ENCODE assay signal across 1 mouse cellular context in the genomic region with DNA sequence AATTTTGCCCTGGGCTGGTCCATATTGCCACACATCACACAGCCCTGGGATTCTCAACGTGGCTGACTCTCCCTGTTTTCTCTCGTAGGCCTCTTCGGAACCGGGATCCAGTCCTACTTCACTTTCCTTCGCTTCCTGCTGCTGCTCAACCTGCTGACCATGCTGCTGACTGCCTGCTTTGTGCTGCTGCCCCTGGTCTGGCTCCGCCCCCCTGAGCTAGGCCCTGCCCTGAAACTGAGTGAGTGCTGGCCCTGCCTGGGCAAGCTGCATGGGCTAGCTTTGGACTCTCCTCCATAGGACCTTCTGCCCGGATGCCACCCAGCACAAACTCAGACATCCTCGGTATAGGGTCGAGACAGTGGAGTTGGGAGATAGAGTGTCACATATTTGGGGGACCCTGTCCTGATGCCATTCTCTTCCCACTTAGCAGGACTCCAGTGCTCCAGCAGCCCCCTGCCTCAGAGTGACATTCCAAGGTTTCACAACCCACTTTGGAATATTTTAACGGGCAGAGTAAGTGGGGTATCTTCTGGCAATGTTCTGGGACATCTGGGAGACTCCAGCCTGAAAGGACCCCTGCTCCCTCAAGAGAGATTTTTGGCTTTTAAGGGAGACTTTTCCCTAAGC.
TF ChIP-seq lines count a peak whose summit lies in the region.

No protein-coding gene starts in this region.

TF ChIP-seq in MEL, 35 proteins besides CTCF, POLR2A, EP300 and RAD21:
- TF ChIP-seq SIN3A (IDR thresholded peaks at IDR 0.05; ENCODE audit: low read length), result 0 out of 2 replicates have a peak, but pooled peaks have one; percentile 9
- TF ChIP-seq E2F4 (IDR thresholded peaks at IDR 0.05; ENCODE audit: borderline replicate concordance, low read depth, low read length), result no peak
- TF ChIP-seq NELFE (IDR thresholded peaks at IDR 0.05; ENCODE audit: low read depth, low read length), result 0 out of 2 replicates have a peak, but pooled peaks have one; percentile 16
- TF ChIP-seq TCF12 (IDR thresholded peaks at IDR 0.05; ENCODE audit: low read depth, low read length), result no peak
- no peak for TF ChIP-seq ZMIZ1 (IDR thresholded peaks at IDR 0.05; ENCODE audit: low read depth, low read length)
- TF ChIP-seq POLR2AphosphoS5 (IDR thresholded peaks at IDR 0.05; ENCODE audit: borderline replicate concordance, low read depth, low read length), result no peak
- TF ChIP-seq POLR2AphosphoS2 (IDR thresholded peaks at IDR 0.05; ENCODE audit: low read length), result no peak
- no peak for TF ChIP-seq SMC3 (IDR thresholded peaks at IDR 0.05; ENCODE audit: low read depth, low read length)
